Mouse (Mus musculus) c-Kit-positive CD71-negative TER-119-negative erythroid progenitor cells, embryonic 14.5 days (primary cell): ENCODE measurements around the gene Ddx19b.
A peak's percentile ranks its signal among the peaks of the same experiment; 100 is the strongest.
"Not testable (repeated sequence)": the region's sequence is repeated elsewhere in the genome, so short reads cannot be mapped to it uniquely, and the experiment has no call there.

ENCODE experiments used
- DNase-seq: peaks from one replicate; pipeline ENCODE4 v3.0.0-alpha.2; 2013; ENCODE audit warnings: low read depth

Gene Ddx19b

DNA sequence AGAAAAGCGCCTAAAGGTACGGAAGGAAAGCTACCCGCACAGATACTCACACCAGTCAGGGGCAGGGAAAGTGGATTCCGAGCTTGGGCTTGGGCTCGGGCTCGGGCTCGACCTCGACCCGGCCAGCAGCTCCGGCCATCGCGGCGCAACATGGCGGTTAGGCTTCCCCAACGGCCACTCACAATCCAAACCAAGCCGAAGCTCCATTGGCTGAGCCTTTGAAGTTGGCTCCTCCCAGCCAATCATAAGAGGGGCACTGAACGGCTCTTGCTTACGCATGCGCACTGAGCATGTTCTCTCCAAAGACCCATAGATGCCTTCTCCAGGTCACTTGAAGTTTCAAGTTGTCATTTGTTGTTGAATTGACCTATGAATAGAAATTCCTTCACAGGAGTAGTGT is at the start of gene Ddx19b:
Gene Ddx19b (minus strand): TSS at position 180 of the 400 bp plus-strand sequence.
- DNase-seq, result no peak

DNA sequence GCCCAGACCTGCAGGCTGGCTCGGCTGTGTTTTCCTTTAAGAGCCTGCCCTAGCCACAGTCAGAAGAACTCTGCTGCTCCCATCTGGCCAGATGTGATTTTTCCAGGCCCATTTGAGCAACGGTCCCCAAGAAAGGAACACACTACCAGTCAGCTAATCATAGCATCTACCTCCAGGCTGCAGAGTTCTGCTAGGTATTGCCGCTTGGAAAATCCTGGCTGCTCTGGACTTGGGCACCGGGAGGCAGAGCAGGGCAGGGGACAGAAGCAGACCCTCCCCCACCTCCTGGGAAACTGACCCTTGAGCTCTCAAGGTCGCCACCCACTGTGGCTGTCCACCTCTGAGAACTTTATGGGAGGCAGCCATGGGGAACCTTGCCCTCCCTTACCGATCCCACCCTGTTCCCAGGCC is 48.3 kb upstream of the Ddx19b start:
- DNase-seq, result no peak

DNA sequence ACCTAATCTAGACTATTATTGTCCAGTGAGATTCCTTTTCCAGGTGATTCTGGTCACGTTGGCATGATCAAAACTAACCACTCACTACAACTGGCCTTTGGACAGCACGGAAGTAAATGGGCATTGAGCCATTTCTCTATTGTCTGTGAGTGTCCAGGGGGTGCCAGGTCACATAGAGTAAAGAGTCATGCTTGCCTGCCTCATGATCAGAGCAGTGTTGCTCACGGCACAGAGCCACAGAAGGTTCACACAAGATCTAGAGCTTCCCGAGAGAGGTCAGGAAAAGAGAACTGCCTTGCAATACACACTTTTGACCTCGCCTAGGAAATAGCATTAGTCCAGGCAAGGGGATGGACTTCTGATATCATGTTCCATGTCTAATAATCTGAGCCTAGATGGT is 47.9 kb upstream of the Ddx19b start:
- no peak for DNase-seq

DNA sequence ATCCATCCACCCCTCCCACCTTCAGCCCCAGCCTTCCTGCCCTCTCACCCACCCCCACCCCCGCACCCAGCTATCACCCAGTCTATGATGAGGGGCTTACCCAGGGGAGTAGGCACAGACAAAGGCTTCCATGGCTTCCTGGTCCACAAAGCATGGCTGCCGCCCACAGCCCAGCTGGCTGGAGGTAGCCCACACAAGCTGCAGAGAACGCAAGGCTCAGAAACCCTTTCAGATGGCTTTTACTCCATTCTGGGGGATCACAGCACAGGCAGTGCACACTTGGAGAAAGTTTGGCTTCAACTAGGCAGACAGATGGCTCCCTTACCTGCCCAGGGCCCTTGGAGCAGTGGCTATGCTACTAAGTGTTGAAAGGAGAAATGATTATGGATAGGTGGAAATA is 44.4 kb upstream of the Ddx19b start:
- DNase-seq, result no peak

DNA sequence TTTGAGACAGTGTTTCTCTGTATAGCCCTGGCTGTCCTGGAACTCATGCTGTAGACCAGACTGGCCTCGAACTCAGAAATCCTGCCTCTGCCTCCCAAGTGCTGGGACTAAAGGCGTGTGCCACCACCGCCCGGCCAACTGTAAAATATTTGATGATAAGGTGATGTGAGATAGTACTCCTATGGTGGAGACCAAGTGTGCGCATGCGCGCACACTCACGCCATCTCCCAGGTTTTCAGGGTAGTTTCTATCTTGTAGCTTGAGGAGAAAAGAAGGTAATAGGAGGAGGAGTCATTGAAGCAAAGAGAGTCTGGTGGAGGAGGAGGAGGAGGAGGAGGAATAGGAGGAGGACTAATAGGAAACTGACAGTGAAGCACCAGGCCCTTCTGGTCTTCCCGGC is 37.1 kb upstream of the Ddx19b start:
- DNase-seq, result not testable (repeated sequence)

DNA sequence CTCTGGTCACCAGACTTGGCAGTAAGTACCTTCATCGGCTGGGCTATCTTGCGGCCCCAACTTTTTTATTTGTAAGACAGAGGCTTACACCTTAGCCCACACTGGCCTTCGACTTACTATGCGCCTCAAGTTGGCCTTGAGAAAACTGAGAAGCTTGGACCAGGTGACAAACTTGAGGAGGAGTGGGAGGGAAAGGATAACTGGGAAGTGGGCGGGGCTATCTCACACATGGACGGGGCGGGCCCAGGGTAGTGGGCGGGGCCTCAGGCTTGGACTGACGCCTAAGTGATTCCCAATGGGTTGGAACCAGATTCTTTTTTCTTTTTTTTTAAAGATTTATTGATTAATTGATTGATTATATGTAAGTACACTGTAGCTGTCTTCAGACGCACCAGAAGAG is 35.9 kb upstream of the Ddx19b start:
- no peak for DNase-seq

DNA sequence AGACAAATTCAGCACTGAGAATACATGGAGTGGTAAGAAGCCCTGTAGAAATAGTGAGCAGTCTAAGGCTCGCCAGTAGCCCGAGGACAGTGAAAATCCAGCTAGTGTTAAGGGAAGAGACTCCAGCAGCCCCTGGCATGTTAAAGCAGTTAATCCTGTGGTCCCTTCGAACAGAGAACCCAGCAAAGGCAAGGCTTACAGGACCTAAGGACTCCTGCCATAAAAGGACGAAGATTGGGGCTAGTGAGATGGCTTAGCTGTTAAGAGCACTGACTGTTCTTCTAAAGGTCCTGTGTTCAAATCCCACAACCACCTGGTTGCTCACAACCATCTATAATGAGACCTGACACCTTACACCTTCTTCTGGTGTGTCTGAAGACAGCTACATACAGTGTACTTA is 34.8 kb upstream of the Ddx19b start:
- no peak for DNase-seq

DNA sequence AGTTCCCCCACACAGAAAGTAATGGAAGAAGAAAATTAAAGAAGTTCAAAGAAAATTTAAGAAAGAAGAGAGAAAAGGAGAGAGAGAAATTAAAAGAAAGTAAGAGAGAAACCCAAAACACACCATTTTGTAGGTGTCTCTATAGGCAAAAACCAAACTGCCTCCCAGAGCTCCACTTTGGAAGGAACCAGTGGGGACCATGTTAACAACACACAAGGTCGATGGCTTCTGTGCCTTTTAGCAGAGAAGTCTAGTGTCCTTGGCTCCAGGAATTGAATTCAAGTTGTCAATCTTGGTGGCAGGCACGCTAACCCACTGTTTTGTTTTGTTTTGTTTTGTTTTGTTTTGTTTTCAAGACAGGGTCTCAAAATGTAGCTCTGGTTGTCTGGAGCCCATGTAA is 31.3 kb upstream of the Ddx19b start:
- DNase-seq, result no peak

DNA sequence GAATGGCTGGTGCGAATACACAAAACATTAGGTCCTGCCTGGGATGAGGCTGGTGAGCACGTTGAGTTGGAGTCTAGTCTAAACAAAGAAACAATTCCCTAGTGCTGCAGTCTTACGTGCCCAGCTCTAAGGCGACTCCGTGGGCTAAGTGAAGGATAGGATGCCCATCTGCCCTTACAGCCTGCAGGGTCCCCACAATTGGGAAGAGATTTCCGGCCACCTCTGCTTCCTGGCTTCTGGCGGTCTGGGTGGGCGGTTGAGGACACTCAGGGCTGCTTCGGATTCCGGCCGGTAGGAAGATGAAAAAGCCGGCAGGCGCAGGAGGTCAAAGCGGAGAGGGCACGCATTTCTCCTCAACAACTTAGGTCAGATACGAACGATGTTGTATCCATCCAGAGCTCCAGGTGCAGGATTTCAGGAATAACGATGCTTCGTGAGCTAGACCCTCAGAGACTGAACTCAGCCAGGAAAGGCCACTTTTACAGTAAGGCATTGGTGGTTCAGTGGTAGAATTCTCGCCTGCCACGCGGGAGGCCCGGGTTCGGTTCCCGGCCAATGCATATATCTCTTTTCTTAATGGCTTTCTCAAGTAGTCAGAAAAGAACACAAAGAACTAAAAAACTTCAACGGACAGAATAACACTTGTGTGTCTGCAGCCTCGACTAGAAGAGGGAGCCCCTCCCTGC is 30.7 kb upstream of the Ddx19b start:
- peak; percentile 60 for DNase-seq

DNA sequence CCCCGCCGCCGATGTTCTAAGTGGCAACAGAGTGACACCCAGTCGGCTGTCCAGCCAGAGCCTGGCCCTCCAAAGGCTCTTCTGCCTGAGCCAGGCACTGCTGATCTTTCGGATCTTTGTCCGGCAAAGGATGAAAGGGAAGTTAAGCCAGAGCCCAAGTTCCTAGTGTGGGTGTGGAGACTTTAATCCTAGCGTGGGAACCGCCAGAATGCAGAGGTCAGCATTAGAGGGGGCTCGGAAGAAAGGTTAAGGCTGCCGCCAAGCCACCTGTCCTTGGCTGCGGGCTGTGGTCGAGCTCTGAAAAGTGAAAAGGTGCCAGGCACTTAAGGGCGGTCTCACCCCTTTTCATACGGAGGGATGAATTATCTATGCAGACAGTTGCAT is 30.1 kb upstream of the Ddx19b start:
- no peak for DNase-seq

DNA sequence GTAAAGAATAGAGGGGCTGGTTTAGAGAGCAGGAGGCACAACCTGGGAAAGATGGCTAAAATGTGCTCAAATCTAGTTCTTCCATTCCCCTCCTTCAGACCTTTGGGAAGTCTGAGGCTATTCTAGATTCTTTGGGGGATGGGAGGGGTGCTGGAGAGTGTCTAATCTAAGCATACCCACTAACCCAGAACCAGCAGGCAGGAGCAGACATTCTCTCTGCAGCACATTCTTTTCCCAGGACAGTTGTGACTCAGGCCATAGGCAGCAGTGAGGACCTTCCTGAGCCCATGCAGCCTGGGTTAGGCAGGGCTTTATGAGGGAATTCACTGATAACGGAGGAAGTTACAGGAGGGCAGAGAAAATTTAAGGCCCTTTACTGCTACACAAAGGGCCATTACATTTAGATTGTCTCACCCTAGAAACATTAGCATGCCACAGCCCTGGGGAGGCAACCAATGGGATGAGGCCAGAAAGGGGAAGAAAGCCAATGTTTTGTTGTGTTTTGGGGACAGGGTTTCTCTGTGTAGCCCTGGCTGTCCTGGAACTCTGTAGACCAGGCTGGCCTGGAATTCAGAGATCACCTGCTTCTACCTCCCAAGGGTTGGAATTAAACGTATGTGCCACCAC is 27.5 kb upstream of the Ddx19b start:
- DNase-seq, result no peak

DNA sequence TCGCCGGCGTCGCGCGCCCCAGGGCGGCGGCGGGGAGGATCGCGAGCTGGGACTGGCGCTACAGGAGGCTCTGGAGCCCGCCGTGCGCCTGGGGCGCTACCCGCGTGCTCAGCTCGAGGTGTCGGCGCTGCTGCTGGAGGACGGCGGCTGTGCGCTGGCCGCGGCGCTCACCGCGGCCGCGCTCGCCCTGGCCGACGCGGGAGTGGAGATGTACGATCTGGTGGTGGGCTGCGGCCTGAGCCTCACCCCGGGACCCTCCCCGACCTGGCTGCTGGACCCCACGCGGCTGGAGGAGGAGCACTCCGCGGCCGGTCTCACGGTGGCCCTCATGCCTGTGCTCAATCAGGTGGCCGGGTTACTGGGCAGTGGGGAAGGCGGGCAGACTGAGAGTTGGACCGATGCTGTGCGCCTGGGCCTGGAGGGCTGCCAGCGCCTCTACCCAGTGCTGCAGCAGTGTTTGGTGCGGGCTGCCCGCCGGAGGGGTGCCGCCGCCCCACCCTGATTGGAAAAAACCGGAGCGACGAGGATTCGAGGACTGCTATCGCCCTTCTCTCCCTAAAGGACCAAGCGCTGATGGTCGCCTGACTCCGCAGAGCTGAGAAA is 25.2 kb upstream of the Ddx19b start:
- no peak for DNase-seq

DNA sequence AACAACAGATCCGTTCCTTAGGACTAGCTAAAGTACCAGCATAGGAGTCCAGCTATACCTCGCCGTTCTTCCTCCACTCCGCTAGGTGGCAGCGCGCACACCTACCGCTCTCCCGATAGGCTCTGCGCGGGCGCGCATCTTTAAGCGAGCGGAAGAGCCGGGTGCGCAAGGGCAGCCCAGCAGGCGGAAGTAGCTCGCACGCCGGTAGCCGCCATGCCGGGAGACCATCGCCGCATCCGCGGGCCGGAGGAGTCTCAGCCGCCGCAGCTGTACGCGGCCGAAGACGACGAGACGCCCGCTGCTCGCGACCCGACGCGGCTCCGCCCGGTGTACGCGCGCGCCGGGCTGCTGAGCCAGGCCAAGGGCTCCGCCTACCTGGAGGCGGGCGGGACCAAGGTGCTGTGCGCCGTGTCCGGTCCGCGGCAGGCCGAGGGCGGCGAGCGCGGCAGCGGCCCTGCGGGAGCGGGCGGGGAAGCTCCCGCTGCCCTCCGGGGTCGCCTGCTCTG is 24.7 kb upstream of the Ddx19b start, which contains the start of gene Exosc6:
Gene Exosc6 (plus strand): TSS at position 182 of the 506 bp plus-strand sequence.
- peak; percentile 87 for DNase-seq

DNA sequence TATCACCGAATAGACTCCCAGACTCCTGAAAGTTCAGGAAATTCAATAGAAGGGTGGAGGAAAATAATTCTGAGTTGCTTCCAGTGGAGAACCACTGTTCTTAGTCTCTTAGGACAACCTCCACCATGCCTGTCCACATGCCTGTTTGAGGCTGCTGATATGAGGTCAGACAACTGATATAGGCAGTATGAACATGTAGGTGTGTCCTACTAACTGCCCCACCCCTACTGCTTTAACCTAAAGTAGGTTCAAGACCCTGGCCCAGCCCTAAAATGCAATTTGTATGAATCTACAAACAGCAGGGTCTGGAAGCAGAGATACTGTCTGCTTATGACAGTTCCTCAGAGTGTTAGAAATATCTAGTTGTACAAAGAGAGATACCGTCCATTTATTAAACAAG is 24.1 kb upstream of the Ddx19b start:
- no peak for DNase-seq

DNA sequence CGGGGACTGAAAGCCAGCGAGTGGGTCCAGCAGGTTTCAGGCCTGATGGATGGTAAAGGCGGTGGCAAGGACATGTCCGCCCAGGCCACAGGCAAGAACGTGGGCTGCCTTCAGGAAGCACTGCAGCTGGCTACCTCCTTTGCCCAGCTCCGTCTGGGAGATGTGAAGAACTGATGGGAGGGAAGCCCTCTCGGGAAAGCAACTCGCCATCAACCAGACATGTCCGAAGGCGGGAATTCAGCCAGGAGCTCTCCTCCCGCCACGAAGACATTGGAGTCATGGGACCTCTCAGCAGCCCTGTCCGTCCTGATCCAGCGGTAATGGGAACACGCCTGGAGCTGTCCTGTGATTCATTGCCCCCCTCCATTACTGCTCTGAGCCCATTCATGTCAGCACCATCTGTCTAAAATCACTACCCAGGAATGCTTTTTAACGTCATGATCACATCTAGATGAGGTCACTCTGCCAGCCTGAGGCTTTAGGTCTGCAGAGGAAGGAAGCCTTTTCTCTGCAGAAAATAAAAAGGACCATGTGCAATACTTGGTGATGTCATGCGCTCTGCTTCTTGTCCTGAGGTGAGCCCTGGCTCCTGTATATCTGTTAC is 23.6 kb upstream of the Ddx19b start:
- no peak for DNase-seq

DNA sequence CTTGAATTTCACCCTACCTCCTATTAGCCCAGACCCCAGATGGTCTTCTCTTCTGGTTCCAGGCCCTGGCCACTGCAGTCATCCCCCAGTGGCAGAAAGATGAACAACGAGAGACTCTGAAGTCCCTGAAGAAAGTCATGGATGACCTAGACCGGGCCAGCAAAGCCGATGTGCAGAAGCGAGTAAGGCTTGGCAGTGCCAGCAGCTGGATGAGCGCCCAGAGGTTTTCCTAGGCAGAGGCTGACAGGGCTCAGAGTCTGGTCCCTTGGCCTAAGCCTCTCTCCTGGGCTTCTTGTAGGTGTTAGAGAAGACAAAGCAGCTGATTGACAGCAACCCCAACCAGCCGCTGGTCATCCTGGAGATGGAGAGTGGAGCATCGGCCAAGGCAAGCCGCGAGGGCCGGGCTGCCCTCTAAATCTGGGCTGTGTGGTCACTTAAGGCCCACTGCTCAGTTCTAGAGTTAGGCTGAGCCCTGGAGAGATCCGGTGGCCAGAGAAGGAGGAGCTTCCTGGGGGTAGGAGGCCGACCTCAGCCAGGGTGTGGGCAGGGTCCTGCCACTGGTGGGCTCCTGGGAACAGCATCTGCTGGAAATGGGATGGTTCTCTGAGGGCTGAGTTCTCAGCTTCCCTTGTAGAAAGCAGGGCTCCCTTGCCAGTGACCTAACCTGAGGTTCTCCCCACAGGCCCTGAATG is 22.4 kb upstream of the Ddx19b start:
- DNase-seq, result no peak

DNA sequence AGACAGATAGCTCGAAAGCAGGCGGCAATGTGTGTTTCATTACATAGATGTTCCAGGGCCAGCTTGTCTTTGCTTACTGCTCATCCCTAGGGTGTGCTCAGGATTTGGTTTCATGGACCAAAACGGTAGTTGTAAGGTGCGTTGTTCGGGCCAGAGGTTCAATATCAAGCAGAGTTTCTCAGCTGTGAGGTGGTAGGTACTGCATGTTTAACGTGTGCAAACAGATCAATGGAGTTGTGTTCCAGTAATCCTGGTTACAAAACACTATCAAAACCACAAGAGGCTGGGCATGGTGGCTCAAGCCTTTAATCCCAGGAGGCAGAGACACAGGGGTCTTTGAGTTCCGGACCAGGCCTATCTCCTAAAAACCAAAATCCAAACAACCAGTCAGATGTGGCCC is 17.6 kb upstream of the Ddx19b start:
- no peak for DNase-seq

DNA sequence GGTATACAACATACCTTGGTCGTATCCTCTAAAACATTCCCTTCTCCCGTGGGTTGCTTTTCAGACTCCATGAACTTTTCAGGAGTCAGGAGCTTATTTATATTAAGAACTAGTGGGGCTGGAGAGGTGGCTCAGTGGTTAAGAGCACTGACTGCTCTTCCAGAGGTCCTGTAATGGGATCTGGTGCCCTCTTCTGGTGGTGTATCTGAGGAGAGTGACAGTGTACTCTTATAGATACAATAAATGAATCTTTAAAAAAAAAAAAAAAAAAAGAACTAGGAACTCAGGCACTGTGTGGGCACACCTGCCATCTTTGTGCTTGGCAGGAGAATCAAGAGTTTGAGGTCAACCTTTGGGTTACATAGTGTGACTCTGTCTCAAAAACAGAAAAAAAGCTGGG is 17.1 kb upstream of the Ddx19b start:
- no peak for DNase-seq

DNA sequence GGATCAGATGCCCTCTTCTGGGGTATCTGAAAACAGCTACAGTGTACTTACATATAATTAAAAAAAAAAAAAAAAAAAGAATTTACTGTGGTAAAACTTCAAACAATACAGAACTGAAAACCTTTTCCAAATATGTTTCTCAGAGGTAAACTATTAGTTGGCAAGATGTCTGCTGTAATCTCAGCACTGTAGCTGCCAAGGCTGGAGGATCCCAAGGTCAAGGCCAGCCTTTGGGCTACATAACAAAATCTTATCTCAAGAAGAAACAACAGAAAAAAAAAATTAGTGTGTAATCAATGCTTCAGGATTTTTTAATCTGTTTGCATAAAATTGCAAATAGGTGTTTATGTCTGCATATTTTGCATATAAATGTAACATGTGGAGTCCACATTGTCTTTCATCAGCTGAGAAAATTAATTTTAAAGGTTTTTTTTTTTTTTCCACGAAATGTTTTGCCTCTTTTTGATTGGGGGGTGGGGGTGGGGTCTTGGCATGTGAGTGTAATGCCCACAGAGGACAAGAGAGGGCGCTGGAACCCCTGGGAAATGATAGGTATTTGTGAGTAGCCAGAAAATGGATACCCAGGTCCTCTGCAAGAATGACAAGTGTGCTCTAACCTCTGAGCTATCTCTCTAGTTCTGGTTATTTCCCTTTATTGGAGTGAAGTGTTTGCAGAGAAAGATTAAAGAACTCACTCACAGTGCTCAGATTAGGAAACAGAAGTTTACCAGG is 12.6 kb upstream of the Ddx19b start:
- DNase-seq, result no peak

DNA sequence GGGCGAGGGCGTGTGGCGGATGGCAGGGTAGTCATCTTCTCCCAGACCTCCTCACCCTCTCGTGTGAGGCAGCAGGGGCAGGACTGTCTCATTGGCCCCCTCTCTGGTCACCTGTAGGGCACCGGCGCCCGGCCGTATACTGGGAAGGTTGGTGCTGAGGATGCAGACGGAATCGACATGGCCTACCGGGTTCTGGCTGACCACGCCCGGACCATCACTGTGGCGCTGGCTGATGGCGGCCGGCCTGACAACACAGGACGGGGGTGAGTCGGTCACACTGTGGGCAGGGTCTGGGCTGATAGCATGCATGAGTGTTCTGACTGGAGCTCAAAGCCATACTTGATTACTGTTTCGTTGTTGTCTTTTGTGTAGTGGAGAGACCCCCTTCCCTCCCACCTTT is 11.0 kb upstream of the Ddx19b start:
- DNase-seq, result no peak

DNA sequence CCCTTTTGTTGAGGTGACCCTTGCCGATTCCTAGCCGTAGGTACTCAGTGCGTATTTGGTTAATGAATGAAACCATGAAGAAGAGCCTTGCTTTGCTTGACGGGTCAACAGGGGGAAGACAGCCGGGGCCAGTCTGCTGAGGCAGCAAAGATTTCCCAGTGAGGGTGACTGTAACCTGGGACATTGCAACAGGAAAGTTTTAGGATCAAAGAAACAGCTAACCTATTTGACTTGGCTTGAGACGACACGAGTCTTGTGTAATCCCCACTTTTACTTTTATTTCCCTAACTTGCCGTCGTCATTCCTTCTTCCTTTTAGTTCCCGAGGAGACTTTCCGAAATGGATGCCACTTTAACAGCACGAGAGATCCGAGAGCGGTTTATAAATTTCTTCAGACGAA is 5.0 kb upstream of the Ddx19b start:
- DNase-seq, result no peak

DNA sequence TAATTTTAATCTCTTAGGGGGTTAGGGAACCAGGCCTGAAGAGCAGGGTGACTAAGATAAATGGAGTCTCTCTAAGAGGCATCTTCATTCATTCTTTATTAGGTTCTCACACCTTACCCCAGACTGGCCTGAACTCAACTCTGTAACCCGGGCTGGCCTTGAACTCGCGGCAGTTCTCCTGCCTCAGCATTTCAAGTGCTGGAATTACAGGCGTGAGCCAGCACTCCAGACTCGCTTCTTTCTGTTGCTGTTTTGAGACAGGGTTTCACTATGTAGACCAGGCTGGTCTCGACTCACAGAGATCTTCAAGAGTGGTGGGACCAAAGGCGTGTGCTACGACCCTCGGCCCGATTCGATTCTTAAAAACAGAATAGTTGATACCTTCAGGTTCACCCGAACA is 2.7 kb upstream of the Ddx19b start:
- DNase-seq, result no peak
